8 mouse cellular contexts compared by ENCODE assay signal in the genomic region with DNA sequence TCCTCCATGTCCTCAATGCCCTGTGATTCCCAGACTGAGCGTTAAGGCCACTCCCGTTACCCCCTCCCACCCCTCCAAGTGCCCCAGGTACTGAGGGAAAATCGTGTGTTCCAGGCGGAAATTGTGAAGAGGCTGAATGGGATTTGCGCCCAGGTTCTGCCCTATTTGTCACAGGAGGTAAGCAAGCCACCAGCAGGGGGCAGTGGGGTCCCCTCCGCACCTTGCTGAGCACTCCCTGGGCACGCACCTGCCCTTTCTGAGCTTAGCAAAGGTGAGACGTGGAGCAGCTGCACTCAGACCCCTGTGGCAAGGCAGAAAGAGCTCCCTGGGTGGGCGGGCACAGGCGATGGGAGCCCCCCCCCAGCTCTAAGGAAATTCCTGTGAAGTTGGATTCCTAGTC. TPM values are rescaled to one million over a fixed set of nuclear protein-coding genes. Genes with fewer than 3 reads are reported as not detected.
DNase-seq lines count a peak whose midpoint lies in the region; ATAC-seq lines count a peak whose summit lies in the region.

No protein-coding gene starts in this region.

- H3K27me3 ChIP-seq in embryonic facial prominence, embryonic 13.5 days, result no peaks in the 10 kb centered on the region

- H3K9ac ChIP-seq in embryonic facial prominence, embryonic 13.5 days, result no peak overlapping the region

- DNase-seq in left cerebral cortex, postnatal 4 days, result peak; percentile 57
- no peak for DNase-seq in left cerebral cortex, adult 8-10 months (ENCODE audit: low spot score in 2 of 2)
- DNase-seq in ZHBTc4 (ENCODE audit: low read depth, low spot score), result peak; percentile 88
- DNase-seq in kidney, adult 9 months, result peak; percentile 71
- peak; percentile 77 for DNase-seq in lung, postnatal 36 days
- DNase-seq in thymus, postnatal 0 days (ENCODE audit: low spot score), result peak; percentile 82
- no peak for DNase-seq in Muller cell, postnatal 12 days (ENCODE audit: inconsistent ontology term)

- peak overlapping the region; percentile 71; the same call in 1 of the 2 replicates for H3K27ac ChIP-seq in embryonic facial prominence, embryonic 13.5 days

- 21% methylated on average over 10 of the region's 10 CpGs for whole genome bisulfite sequencing in embryonic facial prominence, embryonic 13.5 days

- peaks cover 78% of the 10 kb centered on the region for H3K4me1 ChIP-seq in embryonic facial prominence, embryonic 13.5 days

- no peak overlapping the region for H3K4me3 ChIP-seq in embryonic facial prominence, embryonic 13.5 days

- intact Hi-C loops in left cerebral cortex, postnatal 4 days (cut with DNase I), result no loop called here

- peaks cover 52% of the 10 kb centered on the region for H3K36me3 ChIP-seq in embryonic facial prominence, embryonic 13.5 days

- ATAC-seq in embryonic facial prominence, embryonic 13.5 days (ENCODE audit: insufficient number of reproducible peaks, insufficient read depth, low FRiP score, low TSS enrichment, low read depth), result no peak

- no peaks in the 10 kb centered on the region for H3K9me3 ChIP-seq in embryonic facial prominence, embryonic 13.5 days

- H3K4me2 ChIP-seq in embryonic facial prominence, embryonic 13.5 days, result peak overlapping the region; percentile 14; the same call in 1 of the 2 replicates

RNA-seq across cellular contexts. Expression of gene Aes, which starts 5.4 kb away (rescaled TPM):
- 100 to 1,000 TPM; 474 to 479 TPM for total RNA-seq in left cerebral cortex, postnatal 4 days (2021)
- total RNA-seq in left cerebral cortex, adult 8-10 months (2022), result 100 to 1,000 TPM; 719 to 760 (median 743) TPM
- 464 and 465 TPM in 2 replicates for polyA plus RNA-seq in embryonic facial prominence, embryonic 13.5 days (2015; fragmentation: Nextera tagmentation; extraction: Ambion mirVana)
- 683 and 740 TPM in 2 replicates for polyA plus RNA-seq in thymus, postnatal 0 days (2015; fragmentation: Nextera tagmentation; extraction: Ambion mirVana)

RNA-seq across cellular contexts. Expression of gene Tle2, which starts 9.6 kb away (rescaled TPM):
- 10 to 100 TPM; 34.0 to 44.5 TPM for total RNA-seq in left cerebral cortex, postnatal 4 days (2021)
- 10 to 100 TPM; 36.2 to 42.3 (median 39.2) TPM for total RNA-seq in left cerebral cortex, adult 8-10 months (2022)
- 63.4 and 71.4 TPM in 2 replicates for polyA plus RNA-seq in embryonic facial prominence, embryonic 13.5 days (2015; fragmentation: Nextera tagmentation; extraction: Ambion mirVana)
- polyA plus RNA-seq in thymus, postnatal 0 days (2015; fragmentation: Nextera tagmentation; extraction: Ambion mirVana), result 2.4 and 2.9 TPM in 2 replicates

RNA-seq across cellular contexts. Expression of gene Gna11, which starts 19.7 kb away (rescaled TPM):
- 100 to 1,000 TPM; 116 to 117 TPM for total RNA-seq in left cerebral cortex, postnatal 4 days (2021)
- 100 to 1,000 TPM in 3 of 4 experiments, 10 to 100 TPM in 1; 99.3 to 110 (median 101) TPM for total RNA-seq in left cerebral cortex, adult 8-10 months (2022)
- 84.2 and 90.1 TPM in 2 replicates for polyA plus RNA-seq in embryonic facial prominence, embryonic 13.5 days (2015; fragmentation: Nextera tagmentation; extraction: Ambion mirVana)
- 28.5 and 30.0 TPM in 2 replicates for polyA plus RNA-seq in thymus, postnatal 0 days (2015; fragmentation: Nextera tagmentation; extraction: Ambion mirVana)

RNA-seq across cellular contexts. Expression of gene Tle6, which starts 36.1 kb away (rescaled TPM):
- total RNA-seq in left cerebral cortex, postnatal 4 days (2021), result 1 to 10 TPM; 2.2 to 3.2 TPM
- 10 to 100 TPM; 10.3 to 17.2 (median 14.0) TPM for total RNA-seq in left cerebral cortex, adult 8-10 months (2022)
- polyA plus RNA-seq in embryonic facial prominence, embryonic 13.5 days (2015; fragmentation: Nextera tagmentation; extraction: Ambion mirVana), result 12.8 and 17.2 TPM in 2 replicates
- 3.7 and 4.8 TPM in 2 replicates for polyA plus RNA-seq in thymus, postnatal 0 days (2015; fragmentation: Nextera tagmentation; extraction: Ambion mirVana)

RNA-seq across cellular contexts. Expression of gene Gna15, which starts 40.7 kb away (rescaled TPM):
- total RNA-seq in left cerebral cortex, postnatal 4 days (2021), result 1 to 10 TPM; 1.1 to 1.6 TPM
- total RNA-seq in left cerebral cortex, adult 8-10 months (2022), result 1 to 10 TPM; 3.4 to 6.1 (median 5.3) TPM
- polyA plus RNA-seq in embryonic facial prominence, embryonic 13.5 days (2015; fragmentation: Nextera tagmentation; extraction: Ambion mirVana), result 2.0 and 2.1 TPM in 2 replicates
- 3.5 TPM in 2 replicates for polyA plus RNA-seq in thymus, postnatal 0 days (2015; fragmentation: Nextera tagmentation; extraction: Ambion mirVana)

Comparison
In these comparisons a context has a peak if more than half of its experiments do, and no peak if none do; other contexts are left out.
1. DNase-seq: peak in left cerebral cortex, postnatal 4 days (single experiment), ZHBTc4 (single experiment), kidney, adult 9 months (single experiment), lung, postnatal 36 days (single experiment) and thymus, postnatal 0 days (single experiment); none in left cerebral cortex, adult 8-10 months (0 of 2) and Muller cell, postnatal 12 days (single experiment).